Comparison of ENCODE assay signal across 8 mouse cellular contexts in the genomic region with DNA sequence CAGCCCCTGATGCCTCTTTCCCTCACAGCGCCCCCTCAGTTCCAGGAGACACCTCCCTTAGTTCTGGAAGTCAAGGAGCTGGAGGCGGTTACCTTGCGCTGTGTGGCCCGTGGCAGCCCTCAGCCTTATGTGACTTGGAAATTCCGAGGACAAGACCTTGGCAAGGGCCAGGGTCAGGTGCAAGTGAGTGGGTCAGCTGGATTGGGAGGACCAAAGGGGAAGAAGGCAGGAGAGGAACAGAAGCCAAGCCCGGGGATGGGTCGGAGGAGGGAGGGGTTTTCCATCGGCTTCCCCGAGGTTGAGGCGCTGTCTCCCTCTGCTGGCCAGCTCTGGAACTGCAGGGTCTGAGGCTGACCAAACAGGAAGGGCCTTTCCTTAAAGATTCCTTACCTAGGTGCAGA. TPM values are rescaled to one million over a fixed set of nuclear protein-coding genes. Genes with fewer than 3 reads are reported as not detected.
DNase-seq lines count a peak whose midpoint lies in the region; ATAC-seq lines count a peak whose summit lies in the region.

No protein-coding gene starts in this region.

- H3K27ac ChIP-seq in hindbrain, embryonic 15.5 days (replicated peaks): no peak overlapping the region

- ATAC-seq in hindbrain, embryonic 15.5 days (ENCODE audit: low FRiP score, low read depth): peak; percentile 46

- H3K4me2 ChIP-seq in hindbrain, embryonic 15.5 days: peak overlapping the region; percentile 56

- no peaks in the 10 kb centered on the region for H3K9me3 ChIP-seq in hindbrain, embryonic 15.5 days

- 7% methylated on average over 10 of the region's 10 CpGs for WGBS in hindbrain, embryonic 15.5 days

- peak overlapping the region; percentile 35 for H3K9ac ChIP-seq in hindbrain, embryonic 15.5 days

- peak; percentile 91 for DNase-seq in NIH3T3 (ENCODE audit: low read depth)
- peak; percentile 95 to 96 for DNase-seq in cerebellum, postnatal 25 days
- peak; percentile 86 for DNase-seq in gastrocnemius, adult 18-20 months (ENCODE audit: low spot score)
- peak; percentile 82 to 88 for DNase-seq in layer of hippocampus, postnatal 36 days
- peak; percentile 90 for DNase-seq in lung, postnatal 25 days (ENCODE audit: low spot score)
- DNase-seq in retina, embryonic 14.5 days (ENCODE audit: low spot score): peak; percentile 92
- DNase-seq in thymus, postnatal 25 days: peak; percentile 82

- H3K36me3 ChIP-seq in hindbrain, embryonic 15.5 days: peaks cover 6% of the 10 kb centered on the region; the same call in 1 of the 2 replicates

- H3K27me3 ChIP-seq in hindbrain, embryonic 15.5 days: no peaks in the 10 kb centered on the region

- H3K4me3 ChIP-seq in hindbrain, embryonic 15.5 days: peak overlapping the region; percentile 28

- H3K4me1 ChIP-seq in hindbrain, embryonic 15.5 days (replicated peaks): peaks cover 36% of the 10 kb centered on the region

RNA-seq across cellular contexts. Expression of a gene that starts 8.7 kb away (rescaled TPM):
- total RNA-seq in gastrocnemius, adult 18-20 months (2021): under 1 TPM in 1 of 2 experiments, not detected in 1; 0.19 TPM
- 45.7 and 49.3 TPM in 2 replicates for polyA plus RNA-seq in hindbrain, embryonic 15.5 days (2015; fragmentation: Nextera tagmentation; extraction: Ambion mirVana)
- total RNA-seq in layer of hippocampus, postnatal 36 days (2021): 10 to 100 TPM in 1 of 2 experiments, 1 to 10 TPM in 1; 8.0 to 10.7 TPM

RNA-seq across cellular contexts. Expression of a gene that starts 9.6 kb away (rescaled TPM):
- 10 to 100 TPM; 14.0 to 28.7 TPM for total RNA-seq in gastrocnemius, adult 18-20 months (2021)
- polyA plus RNA-seq in hindbrain, embryonic 15.5 days (2015; fragmentation: Nextera tagmentation; extraction: Ambion mirVana): 77.7 and 83.7 TPM in 2 replicates
- 1 to 10 TPM; 8.7 to 9.2 TPM for total RNA-seq in layer of hippocampus, postnatal 36 days (2021)

RNA-seq across cellular contexts. Expression of a gene that starts 15.1 kb away (rescaled TPM):
- under 1 TPM; 0.28 to 0.30 TPM for total RNA-seq in gastrocnemius, adult 18-20 months (2021)
- polyA plus RNA-seq in hindbrain, embryonic 15.5 days (2015; fragmentation: Nextera tagmentation; extraction: Ambion mirVana): 0.12 and 0.18 TPM in 2 replicates
- under 1 TPM in 1 of 2 experiments, not detected in 1; 0.28 TPM for total RNA-seq in layer of hippocampus, postnatal 36 days (2021)

RNA-seq across cellular contexts. Expression of a gene that starts 30.3 kb away (rescaled TPM):
- under 1 TPM in 1 of 2 experiments, not detected in 1; 0.47 TPM for total RNA-seq in gastrocnemius, adult 18-20 months (2021)
- 2.8 and 4.6 TPM in 2 replicates for polyA plus RNA-seq in hindbrain, embryonic 15.5 days (2015; fragmentation: Nextera tagmentation; extraction: Ambion mirVana)
- total RNA-seq in layer of hippocampus, postnatal 36 days (2021): 1 to 10 TPM; 4.0 to 5.5 TPM

Comparison
In these comparisons a context has a peak if more than half of its experiments do, and no peak if none do; other contexts are left out.
1. RNA of a gene that starts 8.7 kb away (total RNA-seq): 8.0 to 10.7 TPM in layer of hippocampus, postnatal 36 days; 0.19 TPM in gastrocnemius, adult 18-20 months; every median in the first group is over 4 times any median in the second.
2. Peak in every context shown above with its lines, with median percentiles within 50 percentile points of each other: DNase-seq.